Mouse (Mus musculus) small intestine, adult 2 months (tissue): ENCODE results near the gene Gm438.

Experiments used
- CTCF ChIP-seq: fragments of 200-500 bp; IDR thresholded peaks from 2 replicates; pipeline ENCODE4 v1.5.1; 2012; ENCODE audit warnings: low read depth, mild to moderate bottlenecking, control low read depth, inconsistent platforms, low read length, moderate library complexity, mixed read lengths; ENCODE audit not compliant: insufficient replicate concordance, insufficient read length; ENCODE audit errors: extremely low read depth
- POLR2A ChIP-seq: fragments of 200-500 bp; IDR thresholded peaks from 2 replicates; pipeline ENCODE4 v1.6.1; 2012; ENCODE audit warnings: low read depth, mild to moderate bottlenecking, control low read depth, inconsistent platforms, low read length, moderate library complexity

DNA sequence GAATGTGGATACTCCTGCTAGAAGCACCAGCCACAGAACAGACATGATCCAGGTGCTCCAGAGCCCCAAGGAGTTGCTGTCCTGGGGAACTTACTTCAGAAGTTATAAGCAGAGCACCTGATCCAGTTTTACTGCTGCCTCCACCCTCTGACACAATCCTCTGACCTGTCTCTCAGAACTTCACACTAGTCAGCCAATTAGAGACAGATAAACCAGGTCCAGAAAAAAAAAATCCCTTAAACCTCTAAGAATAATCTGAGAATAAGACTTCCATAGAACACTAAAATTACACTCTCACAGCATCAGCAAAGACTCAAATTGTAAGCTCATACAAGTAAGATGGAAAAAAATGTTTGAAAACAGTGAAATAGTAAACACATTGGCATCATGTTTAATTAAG lies at the start of gene Gm438:
- no peak for TF ChIP-seq POLR2A
- no peak for TF ChIP-seq CTCF
